Mouse (Mus musculus): ENCODE measurements at regions not wholly inside any gene's neighbourhood (a gene's known extent, or its start where the extent isn't known, plus 50 kb on each side); places are given as distances from the start of the nearest gene placed in this dataset.

GRCm38 (mm10) chr9:31998488-31999280 lies 85.4 kb upstream of the Barx2 start:
- H3K9ac ChIP-seq (ENCODE audit: low read length) = no peak overlapping the region
- DNase-seq (ENCODE audit: low spot score) (no peak), ATAC-seq (no peak)
- H3K9me3 ChIP-seq (replicated peaks; ENCODE audit: control insufficient read depth, low read length) = no peaks in the 10 kb centered on the region
- no peak overlapping the region for H3K4me2 ChIP-seq (ENCODE audit: low read length)
- H3K27me3 ChIP-seq (replicated peaks; ENCODE audit: control insufficient read depth, insufficient read depth, low read length) = no peaks in the 10 kb centered on the region
- H3K27ac ChIP-seq (ENCODE audit: low read depth, low read length) = no peak overlapping the region
- 75% methylated on average over 4 of the region's 4 CpGs for WGBS
- H3K36me3 ChIP-seq (ENCODE audit: control insufficient read depth, insufficient read depth, low read length) = no peaks in the 10 kb centered on the region
- H3K4me3 ChIP-seq (ENCODE audit: low read depth, low read length) = no peak overlapping the region
- H3K4me1 ChIP-seq (ENCODE audit: control insufficient read depth, insufficient read depth, low read length) = 0 out of 2 replicates have a peak, but pooled peaks cover 2% of the 10 kb centered on the region

GRCm38 (mm10) chr9:31999760-32000159 lies 86.5 kb upstream of the Barx2 start:
- 71% methylated on average over 1 of the region's 1 CpGs for WGBS
- Histone ChIP-seq H3K9me3 (replicated peaks; ENCODE audit: control insufficient read depth, low read length) (no peaks in the 10 kb centered on the region), H3K27ac (ENCODE audit: low read depth, low read length) (no peak overlapping the region), H3K4me3 (ENCODE audit: low read depth, low read length) (no peak overlapping the region), H3K4me1 (ENCODE audit: control insufficient read depth, insufficient read depth, low read length) (0 out of 2 replicates have a peak, but pooled peaks cover 2% of the 10 kb centered on the region), H3K9ac (ENCODE audit: low read length) (no peak overlapping the region), H3K27me3 (replicated peaks; ENCODE audit: control insufficient read depth, insufficient read depth, low read length) (no peaks in the 10 kb centered on the region), H3K36me3 (ENCODE audit: control insufficient read depth, insufficient read depth, low read length) (no peaks in the 10 kb centered on the region), H3K4me2 (ENCODE audit: low read length) (no peak overlapping the region)
- ATAC-seq = no peak
- no peak for DNase-seq (ENCODE audit: low spot score)

DNA sequence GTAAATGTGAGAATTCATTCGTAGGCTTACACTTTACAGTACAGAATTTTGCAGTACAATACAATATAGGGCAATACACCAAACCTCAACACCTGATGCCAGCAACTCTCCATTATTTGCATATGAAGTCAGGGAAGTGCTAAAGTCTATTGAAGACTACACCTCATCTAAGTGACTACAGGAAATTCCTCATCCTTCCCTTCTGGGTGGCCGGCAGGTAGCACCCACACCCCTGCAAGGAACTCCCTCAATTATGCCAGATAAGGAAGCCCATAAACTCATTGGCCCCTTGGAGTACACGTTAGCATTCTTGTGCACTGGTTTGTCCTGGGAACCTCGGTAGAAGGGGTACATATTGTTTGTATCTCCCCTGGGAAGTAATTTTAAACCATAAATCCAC lies 89.7 kb upstream of the Barx2 start:
- H3K9me3 ChIP-seq (replicated peaks; ENCODE audit: control insufficient read depth, low read length) = no peaks in the 10 kb centered on the region
- H3K4me3 ChIP-seq (ENCODE audit: low read depth, low read length) = no peak overlapping the region
- H3K4me2 ChIP-seq (ENCODE audit: low read length) = no peak overlapping the region
- H3K9ac ChIP-seq (ENCODE audit: low read length) = no peak overlapping the region
- no peaks in the 10 kb centered on the region for H3K4me1 ChIP-seq (ENCODE audit: control insufficient read depth, insufficient read depth, low read length)
- H3K27ac ChIP-seq (ENCODE audit: low read depth, low read length) = no peak overlapping the region
- no peaks in the 10 kb centered on the region for H3K36me3 ChIP-seq (ENCODE audit: control insufficient read depth, insufficient read depth, low read length)
- ATAC-seq (no peak), DNase-seq (ENCODE audit: low spot score) (no peak)
- WGBS = 80% methylated on average over 4 of the region's 4 CpGs
- H3K27me3 ChIP-seq (replicated peaks; ENCODE audit: control insufficient read depth, insufficient read depth, low read length) = no peaks in the 10 kb centered on the region

DNA sequence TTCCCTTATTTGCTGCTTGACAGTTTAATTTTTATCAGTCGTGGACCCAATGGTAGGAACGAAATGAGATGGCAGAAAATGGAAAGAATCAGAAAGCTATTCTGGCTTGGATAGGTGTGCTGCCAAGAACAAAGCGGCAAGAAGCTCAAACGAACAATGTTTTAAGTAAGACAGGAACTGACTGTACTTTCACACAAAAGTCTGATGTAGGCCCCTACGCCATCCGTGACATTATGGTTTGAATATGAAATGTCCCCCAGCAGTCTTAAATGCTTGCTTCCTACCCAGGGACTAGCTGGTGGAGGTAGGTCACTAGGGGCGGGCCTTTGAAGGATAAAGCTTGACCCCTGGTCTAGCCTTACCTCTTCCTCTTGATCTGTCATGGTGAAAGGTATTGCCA lies 90.5 kb upstream of the Barx2 start:
- H3K27ac ChIP-seq (ENCODE audit: low read depth, low read length) = no peak overlapping the region
- H3K27me3 ChIP-seq (replicated peaks; ENCODE audit: control insufficient read depth, insufficient read depth, low read length) = no peaks in the 10 kb centered on the region
- WGBS = 90% methylated on average over 7 of the region's 7 CpGs
- ATAC-seq (no peak), DNase-seq (ENCODE audit: low spot score) (no peak)
- H3K9me3 ChIP-seq (replicated peaks; ENCODE audit: control insufficient read depth, low read length) = no peaks in the 10 kb centered on the region
- no peak overlapping the region for H3K9ac ChIP-seq (ENCODE audit: low read length)
- H3K4me2 ChIP-seq (ENCODE audit: low read length) = no peak overlapping the region
- H3K4me3 ChIP-seq (ENCODE audit: low read depth, low read length) = no peak overlapping the region
- H3K4me1 ChIP-seq (ENCODE audit: control insufficient read depth, insufficient read depth, low read length) = no peaks in the 10 kb centered on the region
- no peaks in the 10 kb centered on the region for H3K36me3 ChIP-seq (ENCODE audit: control insufficient read depth, insufficient read depth, low read length)

DNA sequence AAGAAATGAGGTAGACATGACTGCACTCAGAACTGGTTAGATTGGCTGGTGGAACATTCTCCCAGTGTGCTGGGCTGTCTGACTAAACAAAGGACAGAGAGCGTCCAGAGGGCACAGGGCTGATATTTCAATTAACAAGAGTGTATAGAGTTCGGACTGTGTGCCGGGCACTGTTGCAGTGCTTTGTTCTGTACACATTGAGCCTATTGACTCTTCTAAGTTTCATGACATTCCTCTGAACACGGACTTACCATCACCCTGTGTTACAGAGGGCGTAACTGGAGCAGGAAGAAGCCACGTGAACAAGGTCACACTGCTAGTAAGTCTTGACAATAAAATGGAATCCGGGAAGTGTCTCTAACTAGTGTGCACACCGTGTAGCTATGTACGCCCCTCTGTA lies 92.1 kb upstream of the Barx2 start:
- ATAC-seq (no peak), DNase-seq (ENCODE audit: low spot score) (no peak)
- no peaks in the 10 kb centered on the region for H3K36me3 ChIP-seq (ENCODE audit: control insufficient read depth, insufficient read depth, low read length)
- no peaks in the 10 kb centered on the region for H3K4me1 ChIP-seq (ENCODE audit: control insufficient read depth, insufficient read depth, low read length)
- no peaks in the 10 kb centered on the region for H3K27me3 ChIP-seq (replicated peaks; ENCODE audit: control insufficient read depth, insufficient read depth, low read length)
- no peak overlapping the region for H3K4me3 ChIP-seq (ENCODE audit: low read depth, low read length)
- 57% methylated on average over 9 of the region's 9 CpGs for WGBS
- no peak overlapping the region for H3K4me2 ChIP-seq (ENCODE audit: low read length)
- H3K9ac ChIP-seq (ENCODE audit: low read length) = no peak overlapping the region
- no peak overlapping the region for H3K27ac ChIP-seq (ENCODE audit: low read depth, low read length)
- H3K9me3 ChIP-seq (replicated peaks; ENCODE audit: control insufficient read depth, low read length) = no peaks in the 10 kb centered on the region

- Histone ChIP-seq H3K36me3 (ENCODE audit: control insufficient read depth, insufficient read depth, low read length) (no peaks in the 10 kb centered on the region), H3K27me3 (replicated peaks; ENCODE audit: control insufficient read depth, insufficient read depth, low read length) (no peaks in the 10 kb centered on the region), H3K4me2 (ENCODE audit: low read length) (no peak overlapping the region), H3K4me3 (ENCODE audit: low read depth, low read length) (no peak overlapping the region), H3K4me1 (ENCODE audit: control insufficient read depth, insufficient read depth, low read length) (no peaks in the 10 kb centered on the region), H3K9me3 (replicated peaks; ENCODE audit: control insufficient read depth, low read length) (no peaks in the 10 kb centered on the region), H3K27ac (ENCODE audit: low read depth, low read length) (no peak overlapping the region), H3K9ac (ENCODE audit: low read length) (no peak overlapping the region)
- DNase-seq (ENCODE audit: low spot score) = no peak
- 75% methylated on average over 4 of the region's 4 CpGs for WGBS
- ATAC-seq = no peak
These were observed 93.1 kb upstream of the Barx2 start for GRCm38 (mm10) chr9:32006350-32006749.

- H3K4me2 ChIP-seq (ENCODE audit: low read length) = no peak overlapping the region
- H3K4me1 ChIP-seq (ENCODE audit: control insufficient read depth, insufficient read depth, low read length) = no peaks in the 10 kb centered on the region
- no peaks in the 10 kb centered on the region for H3K9me3 ChIP-seq (replicated peaks; ENCODE audit: control insufficient read depth, low read length)
- WGBS = 48% methylated on average over 11 of the region's 11 CpGs
- ATAC-seq (no peak), DNase-seq (ENCODE audit: low spot score) (no peak)
- no peak overlapping the region for H3K27ac ChIP-seq (ENCODE audit: low read depth, low read length)
- H3K36me3 ChIP-seq (ENCODE audit: control insufficient read depth, insufficient read depth, low read length) = no peaks in the 10 kb centered on the region
- H3K4me3 ChIP-seq (ENCODE audit: low read depth, low read length) = no peak overlapping the region
- no peak overlapping the region for H3K9ac ChIP-seq (ENCODE audit: low read length)
- H3K27me3 ChIP-seq (replicated peaks; ENCODE audit: control insufficient read depth, insufficient read depth, low read length) = no peaks in the 10 kb centered on the region
These were observed 97.9 kb upstream of the Barx2 start for GRCm38 (mm10) chr9:32010953-32011770.

GRCm38 (mm10) chr9:32016286-32016685 lies 99.7 kb upstream of the Arhgap32 start:
- WGBS = 33% methylated on average over 4 of the region's 4 CpGs
- Histone ChIP-seq H3K4me3 (ENCODE audit: low read depth, low read length) (no peak overlapping the region), H3K36me3 (ENCODE audit: control insufficient read depth, insufficient read depth, low read length) (no peaks in the 10 kb centered on the region), H3K27ac (ENCODE audit: low read depth, low read length) (no peak overlapping the region), H3K4me2 (ENCODE audit: low read length) (no peak overlapping the region), H3K4me1 (ENCODE audit: control insufficient read depth, insufficient read depth, low read length) (no peaks in the 10 kb centered on the region), H3K9me3 (replicated peaks; ENCODE audit: control insufficient read depth, low read length) (no peaks in the 10 kb centered on the region), H3K27me3 (replicated peaks; ENCODE audit: control insufficient read depth, insufficient read depth, low read length) (no peaks in the 10 kb centered on the region), H3K9ac (ENCODE audit: low read length) (peak overlapping the region; percentile 4; the same call in 1 of the 2 replicates)
- ATAC-seq (0 out of 2 replicates have a peak, but pooled peaks have one; percentile 29), DNase-seq (ENCODE audit: low spot score) (peak; percentile 53)

GRCm38 (mm10) chr9:32018020-32018419 lies 97.9 kb upstream of the Arhgap32 start:
- Histone ChIP-seq H3K4me2 (ENCODE audit: low read length) (no peak overlapping the region), H3K27ac (ENCODE audit: low read depth, low read length) (no peak overlapping the region), H3K36me3 (ENCODE audit: control insufficient read depth, insufficient read depth, low read length) (no peaks in the 10 kb centered on the region), H3K27me3 (replicated peaks; ENCODE audit: control insufficient read depth, insufficient read depth, low read length) (no peaks in the 10 kb centered on the region), H3K4me1 (ENCODE audit: control insufficient read depth, insufficient read depth, low read length) (0 out of 2 replicates have a peak, but pooled peaks cover 2% of the 10 kb centered on the region), H3K4me3 (ENCODE audit: low read depth, low read length) (no peak overlapping the region), H3K9me3 (replicated peaks; ENCODE audit: control insufficient read depth, low read length) (no peaks in the 10 kb centered on the region), H3K9ac (ENCODE audit: low read length) (no peak overlapping the region)
- DNase-seq (ENCODE audit: low spot score) (no peak), ATAC-seq (no peak)
